Mouse (Mus musculus) embryonic facial prominence, embryonic 10.5 days (tissue): Measurements from ENCODE around the gene Enkur. TPM values are rescaled to one million over a fixed set of nuclear protein-coding genes. Genes with fewer than 3 reads are reported as not detected.

Experiments used
- polyA plus RNA-seq: library from polyadenylated mRNA; unstranded; fragments of >200 nt; fragmentation: Nextera tagmentation; extraction: Ambion mirVana; gene quantifications from 2 replicates; pipeline ENCODE4 v1.2.1, GENCODE M21; 2016

Gene Enkur
- polyA plus RNA-seq, 1 experiment from 2014 or later = 0.16 TPM

Other genes with a start within 250 kb of the Enkur start
- 15.7 and 23.1 TPM in 2 replicates for gene Arhgap21, start 236.5 kb downstream of the Enkur start, polyA plus RNA-seq
- 10.0 and 10.3 TPM in 2 replicates for gene Thnsl1, start 359 bp upstream of the Enkur start, polyA plus RNA-seq
- gene Gpr158, start 162.2 kb upstream of the Enkur start, polyA plus RNA-seq = not detected in 2 replicates